ENCODE assay signal across 35 mouse cellular contexts in genomic region chr5:149926786-149927185, GRCm38 (mm10).
DNase-seq lines count a peak whose midpoint lies in the region; ATAC-seq lines count a peak whose summit lies in the region.
"Had no signal": no experiment of that assay in that cellular context is flagged by ENCODE, and none has a peak within 500 bp of the region (broad histone marks: within the 10 kb centered on the region; RNA-seq: fewer than 3 reads in every experiment).

No protein-coding gene starts in this region.

- no peak overlapping the region for H3K4me2 ChIP-seq in hindbrain, embryonic 16.5 days (ENCODE audit: low read length)
- H3K4me2 ChIP-seq: embryonic facial prominence, embryonic 15.5 days; forebrain, embryonic 13.5 days; heart, embryonic 11.5 days; hindbrain, embryonic 12.5 days; limb, embryonic 15.5 days; liver, embryonic 13.5 days; midbrain, embryonic 12.5 days; neural tube, embryonic 12.5 days had no signal

- intact Hi-C loops in left cerebral cortex, postnatal 36 days (cut with DNase I), result no loop called here

- H3K27ac ChIP-seq in hindbrain, embryonic 16.5 days (ENCODE audit: low read depth, low read length), result no peak overlapping the region
- H3K27ac ChIP-seq: embryonic facial prominence, embryonic 10.5 days; embryonic facial prominence, embryonic 15.5 days; forebrain, embryonic 13.5 days; gastrocnemius, adult 2 months; hindbrain, embryonic 12.5 days; kidney, postnatal 0 days; limb, embryonic 10.5 days; limb, embryonic 15.5 days; liver, embryonic 13.5 days; midbrain, embryonic 12.5 days; neural tube, embryonic 12.5 days had no signal

- ATAC-seq in hindbrain, embryonic 16.5 days, result no peak
- ATAC-seq: CD4-positive, CD25-positive, alpha-beta regulatory T cell, adult 4 months; forebrain, embryonic 13.5 days; intestine, embryonic 16.5 days; lung, postnatal 0 days had no signal

- 83% methylated on average over 2 of the region's 2 CpGs for WGBS in hindbrain, embryonic 16.5 days

- DNase-seq in frontal cortex, postnatal 36 days (ENCODE audit: low spot score in 2 of 2), result peak; percentile 9 to 72
- no peak for DNase-seq in frontal cortex, postnatal 25 days (ENCODE audit: low spot score in 2 of 2)
- peak; percentile 14 to 46 for DNase-seq in left cerebral cortex, adult 9 months (ENCODE audit: low spot score in 2 of 2)
- no peak for DNase-seq in left cerebral cortex, postnatal 36 days (ENCODE audit: low spot score in 2 of 2)
- DNase-seq in brain, embryonic 18.5 days (ENCODE audit: low read depth, low spot score), result peak; percentile 39
- DNase-seq in right cerebral cortex, postnatal 36 days (ENCODE audit: low spot score in 2 of 2), result peak; percentile 10 to 14
- DNase-seq: adrenal gland, postnatal 14 days; cerebellum, adult 2 months; cerebellum, postnatal 14 days; gastrocnemius, adult 2 months; gastrocnemius, postnatal 36 days; heart, adult 18-20 months; heart, postnatal 36 days; kidney, adult 8-10 months; kidney, postnatal 4 days; liver, embryonic 13.5 days; lung, adult 18-20 months; lung, postnatal 4 days; thymus, postnatal 4 days had no signal

- no peaks in the 10 kb centered on the region for H3K27me3 ChIP-seq in hindbrain, embryonic 16.5 days (replicated peaks; ENCODE audit: control insufficient read depth, insufficient read depth, low read length)
- H3K27me3 ChIP-seq: embryonic facial prominence, embryonic 15.5 days; forebrain, embryonic 13.5 days; hindbrain, embryonic 12.5 days; limb, embryonic 15.5 days; liver, embryonic 13.5 days; megakaryocyte, embryonic 14.5 days; midbrain, embryonic 12.5 days; neural tube, embryonic 12.5 days had no signal

- peaks cover 3% of the 10 kb centered on the region; the same call in 1 of the 2 replicates for H3K4me1 ChIP-seq in hindbrain, embryonic 16.5 days (ENCODE audit: control insufficient read depth, insufficient read depth, low read depth, low read length)
- H3K4me1 ChIP-seq: embryonic facial prominence, embryonic 15.5 days; limb, embryonic 15.5 days; liver, embryonic 13.5 days; megakaryocyte, embryonic 14.5 days had no signal

- no peaks in the 10 kb centered on the region for H3K9me3 ChIP-seq in hindbrain, embryonic 16.5 days (ENCODE audit: control insufficient read depth, low read length)
- H3K9me3 ChIP-seq: embryonic facial prominence, embryonic 10.5 days; embryonic facial prominence, embryonic 15.5 days; hindbrain, embryonic 12.5 days; limb, embryonic 10.5 days; limb, embryonic 15.5 days; midbrain, embryonic 12.5 days; neural tube, embryonic 12.5 days had no signal

- no peak overlapping the region for H3K9ac ChIP-seq in hindbrain, embryonic 16.5 days (ENCODE audit: low read depth, low read length)
- H3K9ac ChIP-seq: embryonic facial prominence, embryonic 15.5 days; forebrain, embryonic 13.5 days; hindbrain, embryonic 12.5 days; limb, embryonic 15.5 days; liver, embryonic 13.5 days; midbrain, embryonic 12.5 days; neural tube, embryonic 12.5 days had no signal

- no peak overlapping the region for H3K4me3 ChIP-seq in hindbrain, embryonic 16.5 days (ENCODE audit: low read length)
- H3K4me3 ChIP-seq: embryonic facial prominence, embryonic 10.5 days; embryonic facial prominence, embryonic 15.5 days; forebrain, embryonic 13.5 days; gastrocnemius, adult 2 months; hindbrain, embryonic 12.5 days; limb, embryonic 10.5 days; limb, embryonic 15.5 days; liver, embryonic 13.5 days; megakaryocyte, embryonic 14.5 days; midbrain, embryonic 12.5 days; myocyte; neural tube, embryonic 12.5 days had no signal

- H3K36me3 ChIP-seq in hindbrain, embryonic 16.5 days (ENCODE audit: control insufficient read depth, insufficient read depth, low read length), result no peaks in the 10 kb centered on the region
- H3K36me3 ChIP-seq: embryonic facial prominence, embryonic 10.5 days; embryonic facial prominence, embryonic 15.5 days; hindbrain, embryonic 12.5 days; limb, embryonic 10.5 days; limb, embryonic 15.5 days; liver, embryonic 13.5 days; midbrain, embryonic 12.5 days; neural tube, embryonic 12.5 days had no signal

Comparison
In these comparisons a context has a peak if more than half of its experiments do, and no peak if none do; other contexts are left out.
1. DNase-seq: peak in frontal cortex, postnatal 36 days (2 of 2), left cerebral cortex, adult 9 months (2 of 2), brain, embryonic 18.5 days (single experiment) and right cerebral cortex, postnatal 36 days (2 of 2); none in frontal cortex, postnatal 25 days (0 of 2) and left cerebral cortex, postnatal 36 days (0 of 2).